Mouse (Mus musculus) forebrain, embryonic 11.5 days (tissue): ENCODE results near the gene Pnmal1. TPM values are rescaled to one million over a fixed set of nuclear protein-coding genes. Genes with fewer than 3 reads are reported as not detected.

Experiments
- ATAC-seq: fragments of 200-750 bp; cut with Nextera tagmentation; replicated peaks from 2 replicates; pipeline ENCODE4 v1.8.0; 2017; ENCODE audit warnings: moderate TSS enrichment; ENCODE audit not compliant: low FRiP score
- DNase-seq: peaks from one replicate; pipeline ENCODE4 v3.0.0-alpha.2; 2017; ENCODE audit warnings: low spot score
- H3K27ac ChIP-seq: fragments of 300-500 bp; sonication (generic); 2 replicates; pipeline ENCODE4 v1.5.1; 2014; ENCODE audit warnings: low read depth, low read length
- H3K27me3 ChIP-seq: fragments of 300-500 bp; sonication (generic); 2 replicates; pipeline ENCODE4 v1.6.1; 2014; ENCODE audit warnings: mild to moderate bottlenecking, low read length, mixed read lengths; ENCODE audit not compliant: control insufficient read depth, insufficient read depth
- H3K36me3 ChIP-seq: fragments of 300-500 bp; sonication (generic); 2 replicates; pipeline ENCODE4 v1.6.1; 2014; ENCODE audit warnings: mild to moderate bottlenecking, low read length, moderate library complexity, mixed read lengths; ENCODE audit not compliant: control insufficient read depth, insufficient read depth
- H3K4me1 ChIP-seq: fragments of 300-500 bp; sonication (generic); replicated peaks from 2 replicates; pipeline ENCODE4 v1.6.1; 2014; ENCODE audit warnings: low read length, mixed read lengths; ENCODE audit not compliant: control insufficient read depth, insufficient read depth
- H3K4me2 ChIP-seq: fragments of 300-500 bp; sonication (generic); 2 replicates; pipeline ENCODE4 v1.6.1; 2014; ENCODE audit warnings: low read depth, mild to moderate bottlenecking, low read length, moderate library complexity, mixed read lengths; ENCODE audit not compliant: severe bottlenecking
- H3K4me3 ChIP-seq: fragments of 300-500 bp; sonication (generic); 2 replicates; pipeline ENCODE4 v1.5.1; 2014; ENCODE audit warnings: low read depth, low read length
- H3K9ac ChIP-seq: fragments of 300-500 bp; sonication (generic); 2 replicates; pipeline ENCODE4 v1.6.1; 2014; ENCODE audit warnings: low read length
- H3K9me3 ChIP-seq: fragments of 300-500 bp; sonication (generic); 2 replicates; pipeline ENCODE4 v1.6.1; 2016; ENCODE audit warnings: low read length, mixed read lengths; ENCODE audit not compliant: control insufficient read depth
- WGBS: fragments of 180-500 bp; shearing (Covaris S2); extraction: QIAGEN DNeasy Blood & Tissue Kit; methylation state at CpG from one replicate; pipeline ENCODE4 v1.1.7; 2014; 5-methylcytosine and 5-hydroxymethylcytosine counted together
- polyA plus RNA-seq: library from polyadenylated mRNA; unstranded; fragments of >200 nt; fragmentation: Nextera tagmentation; extraction: Ambion mirVana; gene quantifications from 2 replicates; pipeline ENCODE4 v1.2.1, GENCODE M21; 2014

Pnmal1 gene
- polyA plus RNA-seq, 1 experiment from 2014 or later, result 20.4 TPM

DNA sequence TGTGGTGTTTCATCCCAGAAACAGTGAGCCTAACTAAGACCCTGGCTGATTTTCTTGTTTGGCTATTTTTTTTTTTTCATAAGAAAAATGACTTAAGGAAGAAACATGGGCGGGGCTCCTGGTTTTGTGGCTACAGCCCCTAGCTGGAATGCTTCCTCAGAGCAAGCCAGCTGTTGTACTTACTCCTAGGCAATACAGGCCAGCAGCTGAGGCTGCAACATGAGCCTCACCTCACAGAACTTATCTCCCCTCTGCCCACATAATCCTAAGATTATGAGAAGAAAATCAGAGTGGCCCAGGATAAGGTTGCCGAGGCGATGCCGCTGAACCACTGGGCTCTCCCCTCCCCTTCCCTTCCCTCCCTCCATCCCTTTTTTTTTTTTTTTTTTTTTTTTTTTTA is 3.8 kb upstream of the Pnmal1 start:
- DNase-seq (no peak), ATAC-seq (no peak)
- WGBS, result 89% methylated on average over 4 of the region's 4 CpGs
- Histone ChIP-seq H3K4me2 (no peak overlapping the region), H3K27ac (no peak overlapping the region), H3K4me3 (no peak overlapping the region), H3K4me1 (peaks cover 12% of the 10 kb centered on the region), H3K9ac (no peak overlapping the region), H3K36me3 (no peaks in the 10 kb centered on the region), H3K27me3 (no peaks in the 10 kb centered on the region), H3K9me3 (no peaks in the 10 kb centered on the region)

DNA sequence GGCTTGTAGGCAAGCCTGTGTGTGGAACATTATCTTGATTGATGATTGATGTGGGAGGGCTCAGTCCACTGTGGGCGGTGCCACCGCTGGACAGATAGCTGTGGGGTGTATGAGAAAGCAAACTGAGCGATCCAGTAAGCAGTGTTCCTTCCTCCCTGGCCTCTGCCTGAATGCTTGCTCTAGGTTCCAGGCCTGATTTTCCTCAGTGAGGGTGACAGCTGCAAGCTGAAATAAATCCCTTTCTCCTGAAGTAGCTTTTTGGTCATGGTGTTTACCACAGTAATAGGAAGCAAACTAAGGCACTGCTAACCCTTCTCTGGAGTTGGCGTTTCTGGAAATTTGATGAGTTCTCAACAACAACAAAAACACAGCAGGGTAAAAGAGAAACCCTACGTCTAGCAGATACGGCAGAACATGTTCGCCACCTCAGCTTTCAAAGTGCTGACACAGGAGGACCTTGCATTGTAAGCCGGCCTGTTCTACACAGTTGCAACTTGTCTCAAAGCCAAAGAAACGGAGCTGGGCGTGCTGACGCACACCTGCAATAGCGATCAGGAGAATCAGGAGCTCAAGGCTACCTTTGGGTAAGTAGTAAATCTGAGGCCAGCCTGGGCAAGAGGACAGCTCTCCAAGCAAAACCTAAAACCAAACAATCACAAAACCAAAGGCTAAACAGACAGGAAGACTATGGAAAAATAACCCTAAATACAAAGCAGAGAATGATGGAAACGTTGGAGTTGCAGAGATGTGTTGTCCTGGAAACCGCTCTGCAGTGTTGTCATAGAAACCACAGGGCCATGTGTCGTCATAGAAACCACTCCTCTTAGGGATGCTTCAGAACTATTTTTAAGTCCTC is 2.8 kb upstream of the Pnmal1 start:
- H3K36me3 ChIP-seq, result no peaks in the 10 kb centered on the region
- no peaks in the 10 kb centered on the region for H3K27me3 ChIP-seq
- no peak overlapping the region for H3K4me3 ChIP-seq
- peak overlapping the region; percentile 55; the same call in 1 of the 2 replicates for H3K27ac ChIP-seq
- no peak for DNase-seq
- no peak overlapping the region for H3K9ac ChIP-seq
- H3K9me3 ChIP-seq, result no peaks in the 10 kb centered on the region
- H3K4me1 ChIP-seq, result peaks cover 11% of the 10 kb centered on the region
- no peak for ATAC-seq
- 61% methylated on average over 15 of the region's 15 CpGs for WGBS
- H3K4me2 ChIP-seq, result no peak overlapping the region

DNA sequence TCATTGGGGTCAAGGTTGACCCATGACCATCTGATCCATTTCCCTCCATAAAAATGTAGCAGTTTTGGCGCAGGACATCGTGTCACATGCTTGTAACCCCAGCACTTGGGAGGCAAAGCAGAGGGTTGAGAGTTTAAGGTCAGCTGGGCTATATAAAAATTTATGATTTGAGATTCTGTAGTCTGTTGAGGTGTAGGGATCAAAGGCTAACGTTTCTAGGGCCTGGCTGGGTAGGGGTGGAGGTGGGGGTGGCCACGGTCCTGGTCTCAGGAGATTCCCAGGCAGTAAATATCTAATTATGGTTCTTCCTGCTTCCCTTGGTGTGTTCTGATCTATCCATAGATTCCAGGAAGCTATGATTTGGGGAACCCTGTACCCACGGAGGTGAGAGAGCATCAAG is 2.2 kb downstream of the Pnmal1 start:
- 81% methylated on average over 5 of the region's 5 CpGs for WGBS
- Histone ChIP-seq H3K4me1 (peaks cover 11% of the 10 kb centered on the region), H3K27me3 (no peaks in the 10 kb centered on the region), H3K4me3 (no peak overlapping the region), H3K27ac (no peak overlapping the region), H3K9me3 (no peaks in the 10 kb centered on the region), H3K4me2 (no peak overlapping the region), H3K9ac (no peak overlapping the region), H3K36me3 (no peaks in the 10 kb centered on the region)
- no peak for DNase-seq
- no peak for ATAC-seq

DNA sequence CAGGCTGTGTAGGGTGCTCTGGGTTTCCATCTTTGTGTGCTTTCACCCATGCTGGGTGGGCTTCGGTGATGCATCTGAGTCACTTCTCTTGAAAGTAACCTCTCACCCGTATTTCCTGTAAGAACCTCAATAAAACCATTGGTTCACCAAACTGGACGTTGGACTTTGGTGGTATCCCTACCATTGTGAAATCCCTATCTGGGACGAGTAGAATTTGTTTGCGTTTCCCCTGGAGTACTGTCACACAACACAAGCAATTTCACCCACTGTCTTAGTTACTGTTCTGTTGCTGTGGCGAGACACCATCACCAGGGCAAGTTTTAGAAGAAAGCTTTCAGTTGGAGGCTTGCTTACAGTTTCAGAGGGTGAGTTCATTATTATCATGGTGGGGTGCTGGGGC is 8.9 kb downstream of the Pnmal1 start:
- no peaks in the 10 kb centered on the region for H3K4me1 ChIP-seq
- no peaks in the 10 kb centered on the region for H3K27me3 ChIP-seq
- H3K4me3 ChIP-seq, result no peak overlapping the region
- WGBS, result 91% methylated on average over 6 of the region's 6 CpGs
- no peaks in the 10 kb centered on the region for H3K36me3 ChIP-seq
- H3K9me3 ChIP-seq, result no peaks in the 10 kb centered on the region
- no peak overlapping the region for H3K9ac ChIP-seq
- H3K27ac ChIP-seq, result no peak overlapping the region
- ATAC-seq (no peak), DNase-seq (no peak)
- no peak overlapping the region for H3K4me2 ChIP-seq

DNA sequence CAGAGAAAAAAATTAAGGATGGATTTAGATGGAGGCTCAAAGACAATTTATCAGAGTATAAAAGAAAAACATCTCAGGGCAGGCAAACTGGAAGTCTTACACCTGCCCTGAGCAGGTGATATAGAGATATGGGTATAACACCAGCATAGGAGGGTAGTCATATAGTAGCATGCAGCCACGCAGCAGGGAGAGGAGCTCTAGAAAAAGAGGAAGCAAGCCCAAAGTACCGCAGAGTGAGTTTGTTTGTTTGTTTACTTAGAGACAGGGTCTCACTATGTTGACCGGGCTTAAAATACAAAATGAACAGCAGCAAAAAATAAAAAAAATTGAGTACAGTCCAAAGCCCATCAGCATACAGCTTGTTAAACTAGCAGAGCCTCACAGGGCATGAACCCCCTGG is 11.7 kb downstream of the Pnmal1 start:
- no peak overlapping the region for H3K4me3 ChIP-seq
- no peak for DNase-seq
- ATAC-seq, result no peak
- 78% methylated on average over 3 of the region's 3 CpGs for WGBS
- no peaks in the 10 kb centered on the region for H3K27me3 ChIP-seq
- no peak overlapping the region for H3K4me2 ChIP-seq
- H3K9me3 ChIP-seq, result no peaks in the 10 kb centered on the region
- no peaks in the 10 kb centered on the region for H3K4me1 ChIP-seq
- H3K9ac ChIP-seq, result no peak overlapping the region
- H3K27ac ChIP-seq, result no peak overlapping the region
- no peaks in the 10 kb centered on the region for H3K36me3 ChIP-seq

DNA sequence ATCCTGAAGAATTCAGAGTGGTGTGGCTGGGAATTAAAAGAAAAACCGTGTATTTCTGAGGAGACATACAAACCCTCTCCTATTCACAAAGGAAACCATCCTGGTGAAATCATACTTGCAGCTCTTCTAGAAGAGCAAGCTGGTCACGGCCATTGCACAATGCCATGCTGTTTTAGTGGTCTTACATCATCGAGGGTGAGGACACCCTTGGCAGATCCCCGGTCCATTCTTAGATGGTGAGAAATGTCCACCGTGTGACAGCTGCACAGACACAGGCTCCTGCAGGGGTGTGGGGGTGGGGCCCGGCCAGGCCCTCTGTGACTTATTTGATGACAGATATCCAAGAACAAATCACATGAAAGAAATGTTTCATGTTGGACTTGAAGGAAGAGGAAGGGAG is 14.5 kb downstream of the Pnmal1 start:
- no peak for DNase-seq
- H3K27ac ChIP-seq, result no peak overlapping the region
- no peaks in the 10 kb centered on the region for H3K36me3 ChIP-seq
- ATAC-seq, result no peak
- H3K4me3 ChIP-seq, result no peak overlapping the region
- H3K9me3 ChIP-seq, result no peaks in the 10 kb centered on the region
- WGBS, result 84% methylated on average over 6 of the region's 6 CpGs
- H3K27me3 ChIP-seq, result no peaks in the 10 kb centered on the region
- no peak overlapping the region for H3K4me2 ChIP-seq
- no peak overlapping the region for H3K9ac ChIP-seq
- no peaks in the 10 kb centered on the region for H3K4me1 ChIP-seq

DNA sequence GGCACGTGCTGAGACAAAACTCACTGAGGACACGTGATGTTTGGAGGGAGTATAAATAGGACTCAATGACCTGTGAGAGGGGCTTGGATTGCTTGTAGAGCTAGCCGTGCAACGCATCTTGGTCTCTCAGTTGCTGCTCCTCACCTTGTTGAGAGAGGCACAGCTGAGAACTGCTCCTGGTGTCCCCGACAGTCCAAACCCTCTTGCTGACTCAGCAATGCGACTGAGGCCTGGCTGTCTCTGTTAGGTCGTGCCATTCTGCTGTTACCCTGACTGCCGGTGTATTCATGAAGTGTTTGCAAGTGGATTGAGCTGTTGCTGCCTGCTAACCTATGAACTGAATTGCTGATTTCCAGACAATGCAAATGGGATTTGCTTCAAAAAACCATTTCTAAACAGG is 16.8 kb downstream of the Pnmal1 start:
- no peaks in the 10 kb centered on the region for H3K36me3 ChIP-seq
- H3K27ac ChIP-seq, result no peak overlapping the region
- no peak for DNase-seq
- no peak for ATAC-seq
- no peaks in the 10 kb centered on the region for H3K27me3 ChIP-seq
- WGBS, result 62% methylated on average over 8 of the region's 8 CpGs
- peaks cover 2% of the 10 kb centered on the region; the same call in 1 of the 2 replicates for H3K4me1 ChIP-seq
- no peak overlapping the region for H3K9ac ChIP-seq
- H3K4me3 ChIP-seq, result no peak overlapping the region
- H3K4me2 ChIP-seq, result no peak overlapping the region
- no peaks in the 10 kb centered on the region for H3K9me3 ChIP-seq

DNA sequence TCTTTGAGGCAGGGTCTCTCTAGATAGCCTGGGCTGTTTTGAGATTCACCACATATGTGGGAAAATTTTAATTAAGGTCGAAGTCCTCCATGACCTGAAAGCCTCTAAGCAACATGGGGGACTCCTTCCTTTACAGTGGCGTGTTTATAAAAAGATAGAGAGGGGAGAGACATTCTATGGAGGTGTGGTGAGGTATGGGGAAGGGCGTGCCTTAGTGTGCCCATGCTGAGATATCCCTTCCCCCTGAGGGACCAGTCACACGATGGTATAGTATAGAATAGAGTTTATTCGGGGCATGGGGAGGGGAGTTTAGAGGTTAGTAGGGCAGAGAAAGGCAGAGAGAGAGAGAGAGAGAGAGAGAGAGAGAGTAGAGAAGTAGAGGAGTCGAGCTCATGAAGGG is 18.7 kb downstream of the Pnmal1 start:
- Histone ChIP-seq H3K27ac (no peak overlapping the region), H3K4me2 (no peak overlapping the region), H3K4me1 (peaks cover 7% of the 10 kb centered on the region; the same call in 1 of the 2 replicates), H3K9me3 (no peaks in the 10 kb centered on the region), H3K9ac (no peak overlapping the region), H3K36me3 (no peaks in the 10 kb centered on the region), H3K27me3 (no peaks in the 10 kb centered on the region), H3K4me3 (no peak overlapping the region)
- ATAC-seq, result no peak
- WGBS, result 74% methylated on average over 6 of the region's 6 CpGs
- no peak for DNase-seq

DNA sequence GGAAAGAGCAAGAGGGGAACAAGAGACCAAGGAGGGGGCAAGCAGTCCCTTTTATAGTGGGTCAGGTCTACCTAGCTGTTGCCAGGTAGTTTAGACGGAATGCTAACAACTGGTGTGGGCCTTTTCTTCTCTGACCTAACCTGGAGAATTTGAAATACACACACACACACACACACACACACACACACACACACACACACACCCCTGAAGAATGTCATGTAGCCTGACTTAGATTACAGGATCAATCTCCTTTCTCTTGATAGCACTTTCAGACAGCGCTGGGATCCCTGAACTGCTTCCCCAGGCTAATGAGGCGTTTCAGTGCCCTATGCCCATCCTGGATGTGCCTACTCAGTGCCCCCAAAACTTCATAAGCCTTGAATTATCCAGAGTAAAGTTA is 19.1 kb downstream of the Pnmal1 start:
- H3K27ac ChIP-seq, result no peak overlapping the region
- ATAC-seq (no peak), DNase-seq (no peak)
- WGBS, result 93% methylated on average over 3 of the region's 3 CpGs
- no peak overlapping the region for H3K9ac ChIP-seq
- no peak overlapping the region for H3K4me3 ChIP-seq
- peaks cover 11% of the 10 kb centered on the region; the same call in 1 of the 2 replicates for H3K4me1 ChIP-seq
- H3K9me3 ChIP-seq, result no peaks in the 10 kb centered on the region
- no peaks in the 10 kb centered on the region for H3K36me3 ChIP-seq
- H3K27me3 ChIP-seq, result no peaks in the 10 kb centered on the region
- no peak overlapping the region for H3K4me2 ChIP-seq
